Mouse (Mus musculus) right cerebral cortex, adult 2 months (tissue): ENCODE measurements around the gene Ttll13.

Experiments
- DNase-seq, 2 experiments: peaks; one replicate each; pipeline ENCODE4 v3.0.0; 2021 to 2022; ENCODE audit warnings: low spot score in 2 of 2

The Ttll13 gene

DNA sequence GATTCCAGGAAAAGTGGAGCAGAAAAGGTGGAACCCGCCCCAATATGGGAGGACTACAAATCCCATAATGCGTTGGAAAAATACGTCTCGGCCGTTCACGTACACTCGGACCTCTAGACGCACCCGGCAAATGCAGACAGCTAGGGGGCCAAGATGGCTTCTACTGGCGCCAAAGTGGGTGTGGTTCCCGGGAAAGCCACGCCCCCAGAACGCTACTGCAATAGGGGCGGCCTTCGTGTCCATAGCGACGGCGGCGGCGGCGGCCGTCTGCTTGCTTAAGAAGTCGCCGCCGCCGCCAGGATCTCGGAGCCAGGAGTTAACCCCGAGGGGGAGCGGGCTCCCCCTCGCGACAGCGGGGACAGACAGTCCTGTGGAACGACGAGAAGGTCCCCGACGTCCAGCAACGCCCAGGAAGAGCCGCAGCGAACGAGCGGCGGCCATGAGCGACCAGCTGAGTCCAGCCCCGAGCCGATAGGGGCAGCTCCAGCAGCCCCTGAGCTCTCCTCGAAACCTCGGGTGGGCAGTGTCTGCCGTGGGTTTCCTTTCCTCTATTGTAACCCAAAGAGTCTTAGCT is at the start of gene Ttll13:
Ttll13 (plus strand) TSS at position 229 of the 574 bp plus-strand sequence.
- peak; percentile 93 to 97 for DNase-seq

- DNase-seq: no peak
These were observed 48.8 kb upstream of the Ttll13 start for GRCm38 (mm10) chr7:80197371-80197770.

GRCm38 (mm10) chr7:80197941-80198778 is 48.0 kb upstream of the Ttll13 start:
- peak; percentile 72 to 80 for DNase-seq

GRCm38 (mm10) chr7:80198863-80199262 is 47.3 kb upstream of the Ttll13 start:
- DNase-seq: no peak

DNA sequence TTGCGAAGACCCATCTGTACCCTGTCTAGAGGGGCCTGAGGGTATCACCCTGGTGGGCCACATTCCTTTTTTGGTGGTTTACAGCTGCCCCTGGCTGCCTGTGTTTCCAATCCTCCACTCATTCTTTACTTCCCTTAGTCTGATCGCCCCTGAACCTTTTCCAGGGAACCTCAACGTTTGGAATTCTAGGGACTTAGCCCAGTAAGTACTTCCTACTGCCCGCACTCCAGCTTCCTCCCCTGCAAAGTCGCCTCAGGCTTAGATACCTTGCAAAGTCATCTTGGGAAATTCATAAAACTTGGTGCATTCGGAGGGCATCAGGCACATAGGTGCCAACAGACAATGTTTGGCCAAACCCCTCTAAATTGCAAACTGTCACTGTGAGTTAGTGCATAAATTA is 46.9 kb upstream of the Ttll13 start:
- DNase-seq: no peak

DNA sequence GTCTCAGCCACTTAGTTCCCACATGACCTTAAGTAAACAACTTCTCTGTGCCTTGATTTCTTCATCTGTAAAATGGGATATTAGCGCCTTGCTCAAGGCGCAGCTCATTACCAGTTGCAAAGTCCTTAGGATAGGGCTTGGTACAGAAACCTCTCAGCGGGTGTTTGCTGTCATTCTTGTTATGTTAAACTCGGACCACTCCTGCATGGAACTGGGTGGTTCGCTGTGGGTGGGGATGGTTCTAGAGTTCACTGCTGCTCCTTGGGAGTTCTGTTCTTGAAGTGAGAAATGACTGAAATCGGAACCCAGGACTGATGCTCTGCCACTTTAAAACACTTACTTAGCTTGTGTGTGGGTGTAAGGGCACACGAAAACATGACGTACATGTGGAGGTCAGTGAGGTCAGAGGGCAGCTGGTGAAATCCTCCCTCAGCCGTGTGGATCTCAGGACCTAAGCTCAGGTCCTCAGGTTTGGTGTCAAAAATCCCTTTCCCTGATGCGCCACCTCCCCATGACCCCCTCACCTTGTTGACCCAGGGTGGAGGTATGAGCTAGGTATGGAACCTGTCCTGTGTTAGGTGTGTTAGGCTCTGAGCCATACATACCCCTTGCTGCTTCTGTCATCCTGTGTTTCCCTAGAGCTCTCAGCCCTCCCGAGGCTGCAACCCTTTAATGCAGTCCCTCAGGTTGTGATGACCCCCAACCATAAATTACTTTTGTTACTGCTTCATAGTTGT is 46.2 kb upstream of the Ttll13 start:
- no peak for DNase-seq

GRCm38 (mm10) chr7:80200588-80200945 is 45.6 kb upstream of the Ttll13 start:
- DNase-seq: no peak

DNA sequence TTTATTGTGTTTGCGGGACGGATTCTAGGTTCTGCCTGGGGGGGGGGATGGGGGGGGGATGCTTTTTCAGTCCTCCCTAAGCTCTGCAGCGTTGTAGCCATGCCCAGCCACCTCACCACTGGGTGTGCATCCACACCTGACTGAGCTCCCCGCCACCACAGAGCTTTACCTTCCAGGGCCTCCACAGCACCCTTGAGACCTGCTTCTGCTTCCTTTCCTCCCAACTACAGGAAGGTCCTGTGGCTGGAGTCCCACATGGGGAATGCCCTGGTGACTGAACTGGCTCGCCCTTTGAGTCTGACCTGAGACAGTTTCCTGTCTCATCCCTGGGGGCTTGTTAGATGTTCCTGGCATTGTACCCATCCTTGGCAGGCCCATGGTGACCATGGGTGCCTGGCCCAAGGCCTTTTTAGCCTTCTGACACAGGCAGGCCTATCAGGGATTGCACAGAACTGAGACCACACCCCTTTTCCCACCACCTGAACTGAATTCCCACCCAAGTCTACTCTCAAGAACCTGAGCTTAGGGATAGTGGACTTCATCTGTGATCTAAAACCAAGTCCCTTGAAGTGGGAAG is 45.1 kb upstream of the Ttll13 start:
- DNase-seq: no peak

GRCm38 (mm10) chr7:80201888-80202540 is 44.2 kb upstream of the Ttll13 start:
- no peak for DNase-seq

- DNase-seq: no peak
These were observed 43.2 kb upstream of the Ttll13 start for GRCm38 (mm10) chr7:80202961-80203360.

GRCm38 (mm10) chr7:80203638-80204096 is 42.5 kb upstream of the Ttll13 start:
- DNase-seq: no peak

DNA sequence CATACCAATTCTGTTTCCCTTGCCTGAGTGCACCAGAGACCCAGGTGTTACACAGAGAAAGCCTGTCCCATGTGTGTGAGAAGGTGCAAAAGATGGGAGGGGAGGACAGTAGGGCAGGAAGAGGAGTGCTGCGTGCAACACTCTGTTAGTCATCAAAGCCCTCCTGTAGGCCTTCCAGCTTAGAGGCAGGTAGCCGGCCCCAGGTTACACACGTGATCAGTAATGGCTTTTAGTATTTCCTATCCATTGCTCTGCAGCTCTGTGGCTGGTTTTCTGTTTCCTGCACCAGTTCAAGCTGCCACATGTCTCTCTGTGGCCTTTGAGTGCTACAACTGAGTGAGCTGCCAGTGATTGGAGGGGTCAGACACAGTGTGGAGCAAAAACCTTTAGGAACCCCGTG is 41.8 kb upstream of the Ttll13 start:
- DNase-seq: no peak

- DNase-seq: no peak
These were observed 41.2 kb upstream of the Ttll13 start for GRCm38 (mm10) chr7:80204961-80205360.

DNA sequence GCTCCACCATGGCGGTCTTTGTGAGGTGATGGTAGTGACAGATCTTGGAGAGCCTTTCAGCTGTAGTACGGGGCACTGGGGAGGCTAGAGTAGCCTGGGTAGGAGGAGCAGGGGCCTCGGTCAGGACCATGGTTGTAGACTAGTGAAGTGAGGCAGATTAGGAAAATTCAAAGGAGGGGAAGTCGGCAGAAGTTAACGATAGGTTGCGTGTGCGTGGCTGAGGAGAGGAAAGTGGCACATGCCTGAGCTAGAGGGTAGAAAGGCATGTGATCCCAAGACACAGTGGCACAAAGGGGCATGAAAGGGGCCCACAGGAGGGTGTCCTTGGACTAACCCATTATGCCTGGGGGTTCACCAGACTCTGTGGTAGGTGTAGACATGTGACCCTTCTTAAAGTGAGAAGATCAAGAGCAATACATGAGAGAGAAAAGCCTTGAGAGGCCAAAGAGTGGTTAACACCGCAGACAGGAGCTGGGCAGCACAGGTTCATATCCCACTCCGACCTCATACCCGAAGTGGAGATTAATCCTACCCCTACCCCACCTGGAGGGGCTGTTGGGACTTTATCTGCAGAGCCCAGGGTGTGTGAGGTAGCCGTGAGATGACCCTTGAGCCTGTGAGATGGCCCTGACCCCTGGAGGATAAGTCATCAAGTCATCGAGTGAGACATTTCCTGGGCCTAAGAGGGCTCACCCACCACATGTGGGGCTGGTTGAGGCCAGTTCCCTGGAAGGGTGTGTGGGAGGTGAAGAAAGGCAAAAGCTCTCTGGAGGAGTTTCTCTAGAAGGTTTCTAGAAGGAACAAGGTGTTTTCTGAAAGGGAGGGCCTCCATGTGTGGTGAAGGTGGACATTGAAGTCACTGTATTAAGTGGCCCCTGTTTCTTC is 40.2 kb upstream of the Ttll13 start:
- DNase-seq: no peak

DNA sequence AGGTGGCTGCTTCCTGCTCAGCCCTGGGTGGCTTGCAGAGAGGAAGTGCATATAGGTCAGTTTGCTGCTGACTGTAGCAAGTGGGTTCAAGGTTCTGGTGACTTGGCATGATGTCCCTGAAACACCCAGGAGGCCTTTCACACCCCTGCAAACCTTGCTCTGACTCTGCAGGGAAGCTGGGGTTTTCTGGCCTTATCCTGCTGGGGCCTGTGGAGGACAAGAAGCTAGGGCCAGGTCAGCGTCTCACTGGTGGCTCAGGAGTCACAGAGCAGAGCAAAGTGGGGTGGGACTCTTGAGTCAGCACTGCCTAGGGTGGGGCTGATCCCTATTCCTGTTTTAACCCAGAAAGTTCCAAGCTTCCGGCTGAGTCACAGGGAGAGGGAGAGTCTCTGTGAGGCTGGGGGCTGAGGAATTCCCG is 38.9 kb upstream of the Ttll13 start:
- no peak for DNase-seq

GRCm38 (mm10) chr7:80208026-80208642 is 38.0 kb upstream of the Ttll13 start:
- no peak for DNase-seq

- no peak for DNase-seq
These were observed 37.3 kb upstream of the Ttll13 start for GRCm38 (mm10) chr7:80208738-80209430.

- no peak for DNase-seq
These were observed 36.5 kb upstream of the Ttll13 start for GRCm38 (mm10) chr7:80209669-80210068.

DNA sequence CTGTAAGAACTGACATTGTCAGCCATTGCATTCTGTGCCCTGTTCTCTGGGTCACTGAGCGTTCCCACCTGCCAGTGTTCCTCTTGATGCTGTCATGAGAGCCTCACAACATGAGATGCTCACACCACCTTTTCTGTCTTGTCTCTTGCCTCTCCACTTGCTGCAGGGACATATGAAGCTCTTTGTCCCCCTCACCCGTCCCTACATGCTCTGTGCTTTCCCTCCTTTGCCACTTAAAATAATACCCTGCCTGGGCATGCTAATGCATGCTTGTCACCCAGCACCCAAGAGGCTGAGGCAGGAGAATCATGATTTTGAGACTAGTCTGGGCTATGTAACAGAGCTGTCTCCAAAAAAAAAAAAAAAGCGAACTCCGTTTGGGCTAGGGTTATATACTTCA is 35.2 kb upstream of the Ttll13 start:
- no peak for DNase-seq

- DNase-seq: no peak
These were observed 32.6 kb upstream of the Ttll13 start for GRCm38 (mm10) chr7:80213604-80214003.
